Mouse (Mus musculus): ENCODE measurements at regions not wholly inside any gene's neighbourhood (a gene's known extent, or its start where the extent isn't known, plus 50 kb on each side); places are given as distances from the start of the nearest gene placed in this dataset.
"Not testable (repeated sequence)": the region's sequence is repeated elsewhere in the genome, so short reads cannot be mapped to it uniquely, and the experiment has no call there.

GRCm38 (mm10) chr15:41991816-41992215 lies 1857.7 kb downstream of the 9330182O14Rik start:
- no peaks in the 10 kb centered on the region for H3K4me1 ChIP-seq (ENCODE audit: control insufficient read depth, insufficient read depth, low read length)
- no peaks in the 10 kb centered on the region for H3K27me3 ChIP-seq (ENCODE audit: control insufficient read depth, insufficient read depth, low read length)
- no peaks in the 10 kb centered on the region for H3K36me3 ChIP-seq (ENCODE audit: control insufficient read depth, insufficient read depth, low read length)
- H3K4me3 ChIP-seq (ENCODE audit: control insufficient read depth, low read depth, low read length) = no peak overlapping the region
- TF ChIP-seq POLR2A (IDR thresholded peaks at IDR 0.05; ENCODE audit: control insufficient read depth, low read depth, low read length) (no peak), CTCF (IDR thresholded peaks at IDR 0.05; ENCODE audit: control insufficient read depth, insufficient read depth, insufficient replicate concordance, low read depth, low read length) (no peak)
- no peak overlapping the region for H3K27ac ChIP-seq (ENCODE audit: control insufficient read depth, insufficient read depth, low read depth, low read length)

GRCm38 (mm10) chr15:42032286-42032685 lies 1898.1 kb downstream of the 9330182O14Rik start:
- H3K4me3 ChIP-seq (ENCODE audit: control insufficient read depth, low read depth, low read length); H3K4me1 ChIP-seq (ENCODE audit: control insufficient read depth, insufficient read depth, low read length); H3K27ac ChIP-seq (ENCODE audit: control insufficient read depth, insufficient read depth, low read depth, low read length); H3K36me3 ChIP-seq (ENCODE audit: control insufficient read depth, insufficient read depth, low read length); H3K27me3 ChIP-seq (ENCODE audit: control insufficient read depth, insufficient read depth, low read length): not testable (repeated sequence)

- H3K36me3 ChIP-seq (ENCODE audit: control insufficient read depth, insufficient read depth, low read length) = no peaks in the 10 kb centered on the region
- H3K4me1 ChIP-seq (ENCODE audit: control insufficient read depth, insufficient read depth, low read length) = no peaks in the 10 kb centered on the region
- H3K27ac ChIP-seq (ENCODE audit: control insufficient read depth, insufficient read depth, low read depth, low read length) = no peak overlapping the region
- no peak overlapping the region for H3K4me3 ChIP-seq (ENCODE audit: control insufficient read depth, low read depth, low read length)
- TF ChIP-seq POLR2A (IDR thresholded peaks at IDR 0.05; ENCODE audit: control insufficient read depth, low read depth, low read length) (no peak), CTCF (IDR thresholded peaks at IDR 0.05; ENCODE audit: control insufficient read depth, insufficient read depth, insufficient replicate concordance, low read depth, low read length) (no peak)
- no peaks in the 10 kb centered on the region for H3K27me3 ChIP-seq (ENCODE audit: control insufficient read depth, insufficient read depth, low read length)
These were observed 1913.2 kb downstream of the 9330182O14Rik start for GRCm38 (mm10) chr15:42047088-42047976.

- TF ChIP-seq CTCF (IDR thresholded peaks at IDR 0.05; ENCODE audit: control insufficient read depth, insufficient read depth, insufficient replicate concordance, low read depth, low read length) = no peak
- no peak for TF ChIP-seq POLR2A (IDR thresholded peaks at IDR 0.05; ENCODE audit: control insufficient read depth, low read depth, low read length)
- H3K4me3 ChIP-seq (ENCODE audit: control insufficient read depth, low read depth, low read length) = no peak overlapping the region
- H3K4me1 ChIP-seq (ENCODE audit: control insufficient read depth, insufficient read depth, low read length) = no peaks in the 10 kb centered on the region
- no peaks in the 10 kb centered on the region for H3K27me3 ChIP-seq (ENCODE audit: control insufficient read depth, insufficient read depth, low read length)
- H3K27ac ChIP-seq (ENCODE audit: control insufficient read depth, insufficient read depth, low read depth, low read length) = no peak overlapping the region; the same call in 1 of the 2 replicates
- no peaks in the 10 kb centered on the region for H3K36me3 ChIP-seq (ENCODE audit: control insufficient read depth, insufficient read depth, low read length)
These were observed 1922.6 kb downstream of the 9330182O14Rik start for GRCm38 (mm10) chr15:42056772-42057171.

GRCm38 (mm10) chr15:42068207-42068831 lies 1934.2 kb downstream of the 9330182O14Rik start:
- TF ChIP-seq CTCF (IDR thresholded peaks at IDR 0.05; ENCODE audit: control insufficient read depth, insufficient read depth, insufficient replicate concordance, low read depth, low read length) (no peak), POLR2A (IDR thresholded peaks at IDR 0.05; ENCODE audit: control insufficient read depth, low read depth, low read length) (no peak)
- Histone ChIP-seq H3K4me1 (ENCODE audit: control insufficient read depth, insufficient read depth, low read length) (no peaks in the 10 kb centered on the region), H3K4me3 (ENCODE audit: control insufficient read depth, low read depth, low read length) (no peak overlapping the region), H3K36me3 (ENCODE audit: control insufficient read depth, insufficient read depth, low read length) (no peaks in the 10 kb centered on the region), H3K27me3 (ENCODE audit: control insufficient read depth, insufficient read depth, low read length) (no peaks in the 10 kb centered on the region), H3K27ac (ENCODE audit: control insufficient read depth, insufficient read depth, low read depth, low read length) (no peak overlapping the region)

GRCm38 (mm10) chr15:42069072-42069471 lies 1934.9 kb downstream of the 9330182O14Rik start:
- no peaks in the 10 kb centered on the region for H3K4me1 ChIP-seq (ENCODE audit: control insufficient read depth, insufficient read depth, low read length)
- no peaks in the 10 kb centered on the region for H3K27me3 ChIP-seq (ENCODE audit: control insufficient read depth, insufficient read depth, low read length)
- H3K4me3 ChIP-seq (ENCODE audit: control insufficient read depth, low read depth, low read length) = no peak overlapping the region
- H3K36me3 ChIP-seq (ENCODE audit: control insufficient read depth, insufficient read depth, low read length) = no peaks in the 10 kb centered on the region
- TF ChIP-seq POLR2A (IDR thresholded peaks at IDR 0.05; ENCODE audit: control insufficient read depth, low read depth, low read length) = no peak
- no peak for TF ChIP-seq CTCF (IDR thresholded peaks at IDR 0.05; ENCODE audit: control insufficient read depth, insufficient read depth, insufficient replicate concordance, low read depth, low read length)
- no peak overlapping the region for H3K27ac ChIP-seq (ENCODE audit: control insufficient read depth, insufficient read depth, low read depth, low read length)

- H3K4me1 ChIP-seq (ENCODE audit: control insufficient read depth, insufficient read depth, low read length) = no peaks in the 10 kb centered on the region
- no peak overlapping the region for H3K27ac ChIP-seq (ENCODE audit: control insufficient read depth, insufficient read depth, low read depth, low read length)
- H3K4me3 ChIP-seq (ENCODE audit: control insufficient read depth, low read depth, low read length) = no peak overlapping the region
- H3K36me3 ChIP-seq (ENCODE audit: control insufficient read depth, insufficient read depth, low read length) = no peaks in the 10 kb centered on the region
- TF ChIP-seq POLR2A (IDR thresholded peaks at IDR 0.05; ENCODE audit: control insufficient read depth, low read depth, low read length) (no peak), CTCF (IDR thresholded peaks at IDR 0.05; ENCODE audit: control insufficient read depth, insufficient read depth, insufficient replicate concordance, low read depth, low read length) (no peak)
- H3K27me3 ChIP-seq (ENCODE audit: control insufficient read depth, insufficient read depth, low read length) = no peaks in the 10 kb centered on the region
These were observed 1939.3 kb downstream of the 9330182O14Rik start for GRCm38 (mm10) chr15:42073486-42073885.
